Mouse (Mus musculus) megakaryocyte, embryonic 14.5 days (primary cell): Measurements from ENCODE around the gene Hpdl.

Experiments used
- FLI1 ChIP-seq: IDR thresholded peaks from 2 replicates; pipeline ENCODE4 v1.6.1; 2012; ENCODE audit warnings: low read length, inconsistent platforms, mixed read lengths
- GATA1 ChIP-seq: IDR thresholded peaks from 3 replicates; pipeline ENCODE4 v1.6.1; 2012; ENCODE audit warnings: mixed read lengths, low read length, inconsistent platforms, borderline replicate concordance

DNA sequence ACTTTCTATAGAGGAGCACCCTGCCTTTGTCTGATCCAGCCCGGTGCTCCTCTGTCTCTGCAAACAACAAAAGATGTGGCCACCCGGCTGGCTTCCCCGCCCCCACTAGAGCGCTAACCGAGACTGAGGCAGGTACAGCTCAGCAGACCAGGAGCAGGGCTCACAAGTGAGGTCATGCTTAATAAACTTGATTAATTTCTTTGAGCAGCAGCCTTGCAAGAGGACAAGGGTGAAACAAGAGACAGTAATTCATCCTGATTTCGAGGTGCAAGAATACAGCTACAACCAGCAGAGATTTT lies 8.5 kb upstream of the Hpdl start:
- TF ChIP-seq GATA1 (no peak), FLI1 (no peak)
